Mouse (Mus musculus): ENCODE measurements at regions not wholly inside any gene's neighbourhood (a gene's known extent, or its start where the extent isn't known, plus 50 kb on each side); places are given as distances from the start of the nearest gene placed in this dataset.

- TF ChIP-seq CTCF (IDR thresholded peaks at IDR 0.05; ENCODE audit: low read depth) (no peak), EP300 (IDR thresholded peaks at IDR 0.05; ENCODE audit: low read depth) (no peak)
These were observed 1088.4 kb upstream of the Tenm3 start for GRCm38 (mm10) chr8:49932124-49932523.

Data from liver, embryonic 14.5 days (tissue).